Mouse (Mus musculus) E14TG2a.4 (cell line): Measurements from ENCODE around the gene Cyth1.

ENCODE experiments used
- CTCF ChIP-seq: conservative IDR thresholded peaks from 2 replicates; pipeline ENCODE4 v1.5.1; 2014; ENCODE audit warnings: low read length
- NANOG ChIP-seq: IDR thresholded peaks from 2 replicates; pipeline ENCODE4 v1.6.1; 2014; ENCODE audit warnings: borderline replicate concordance, low read length, mixed read lengths

- TF ChIP-seq CTCF (no peak), NANOG (no peak)
These were observed 31.9 kb downstream of the Cyth1 start for GRCm38 (mm10) chr11:118216468-118216867.
